ENCODE assay signal across 8 mouse cellular contexts in the genomic region with DNA sequence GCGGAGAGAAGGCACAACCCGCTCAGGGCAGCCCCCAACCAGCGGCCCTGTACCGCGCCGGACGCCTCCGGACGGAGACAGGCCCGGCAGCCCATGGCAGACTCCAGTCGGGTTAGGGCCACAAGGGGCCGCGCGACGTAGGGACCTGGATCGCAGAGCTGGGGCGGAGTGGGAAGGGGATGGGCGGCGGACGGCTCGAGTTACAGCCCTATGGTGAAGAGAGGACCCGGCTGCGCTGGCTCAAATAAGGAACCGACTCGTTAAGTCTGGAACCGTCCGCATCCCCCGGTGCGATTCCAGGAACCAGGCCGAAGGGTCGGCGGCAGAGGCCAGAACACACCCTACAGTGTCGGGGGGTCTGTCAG. TPM values are rescaled to one million over a fixed set of nuclear protein-coding genes. Genes with fewer than 3 reads are reported as not detected.
A peak's percentile ranks its signal among the peaks of the same experiment; 100 is the strongest.
DNase-seq lines count a peak whose midpoint lies in the region; ATAC-seq lines count a peak whose summit lies in the region.

TSS of gene Mmp23 (minus strand) at position 299 of the 365 bp plus-strand sequence.

- peak; percentile 69 for ATAC-seq in embryonic facial prominence, embryonic 15.5 days (ENCODE audit: insufficient number of reproducible peaks, low FRiP score, low TSS enrichment, low read depth)
- peak; percentile 60 for ATAC-seq in heart, embryonic 16.5 days (replicated peaks; ENCODE audit: extremely low read depth, insufficient read depth, low FRiP score)
- ATAC-seq in limb, embryonic 11.5 days (ENCODE audit: insufficient number of reproducible peaks, low FRiP score, low TSS enrichment, low read depth) = peak; percentile 50

- DNase-seq in right cerebral cortex, postnatal 4 days = peak; percentile 45
- no peak for DNase-seq in right cerebral cortex, adult 2 months (ENCODE audit: low spot score in 2 of 2)
- peak; percentile 83 for DNase-seq in limb, embryonic 11.5 days (ENCODE audit: low spot score)
- peak; percentile 78 for DNase-seq in midbrain, embryonic 10.5 days (ENCODE audit: low spot score)
- DNase-seq in testis, postnatal 14 days (ENCODE audit: low spot score) = peak; percentile 36
- no peak for DNase-seq in left cerebral cortex, adult 8-10 months (ENCODE audit: low spot score in 2 of 2)

- peak within 1 kb of the TSS; percentile 94 for H3K4me2 ChIP-seq in embryonic facial prominence, embryonic 15.5 days (replicated peaks)
- peak within 1 kb of the TSS; percentile 88 for H3K4me2 ChIP-seq in heart, embryonic 16.5 days (ENCODE audit: low read depth, low read length)
- peak within 1 kb of the TSS; percentile 77 for H3K4me2 ChIP-seq in limb, embryonic 11.5 days (ENCODE audit: low read depth, severe bottlenecking)

- H3K9me3 ChIP-seq in embryonic facial prominence, embryonic 15.5 days (replicated peaks) = no peaks in the 10 kb centered on the region
- H3K9me3 ChIP-seq in heart, embryonic 16.5 days (replicated peaks; ENCODE audit: control insufficient read depth, low read length) = no peaks in the 10 kb centered on the region
- no peaks in the 10 kb centered on the region for H3K9me3 ChIP-seq in limb, embryonic 11.5 days (ENCODE audit: control insufficient read depth, low read length)
- H3K9me3 ChIP-seq in midbrain, embryonic 10.5 days (replicated peaks) = no peaks in the 10 kb centered on the region

- peaks cover 40% of the 10 kb centered on the region for H3K4me1 ChIP-seq in embryonic facial prominence, embryonic 15.5 days
- peaks cover 36% of the 10 kb centered on the region for H3K4me1 ChIP-seq in heart, embryonic 16.5 days (ENCODE audit: control insufficient read depth, insufficient read depth, low read length)
- peaks cover 30% of the 10 kb centered on the region for H3K4me1 ChIP-seq in limb, embryonic 11.5 days (ENCODE audit: control insufficient read depth, insufficient read depth, low read length)
- H3K4me1 ChIP-seq in midbrain, embryonic 10.5 days = peaks cover 37% of the 10 kb centered on the region

- H3K27me3 ChIP-seq in embryonic facial prominence, embryonic 15.5 days = peaks cover 33% of the 10 kb centered on the region
- peaks cover 23% of the 10 kb centered on the region for H3K27me3 ChIP-seq in heart, embryonic 16.5 days (ENCODE audit: control insufficient read depth, insufficient read depth, low read length)
- H3K27me3 ChIP-seq in limb, embryonic 11.5 days (ENCODE audit: control insufficient read depth, insufficient read depth, low read length) = peaks cover 41% of the 10 kb centered on the region
- H3K27me3 ChIP-seq in midbrain, embryonic 10.5 days (ENCODE audit: low read depth, poor library complexity, severe bottlenecking) = peaks cover 77% of the 10 kb centered on the region

- peaks cover 56% of the 10 kb centered on the region for H3K36me3 ChIP-seq in embryonic facial prominence, embryonic 15.5 days
- H3K36me3 ChIP-seq in heart, embryonic 16.5 days (ENCODE audit: control insufficient read depth, insufficient read depth) = peaks cover 26% of the 10 kb centered on the region
- H3K36me3 ChIP-seq in limb, embryonic 11.5 days (ENCODE audit: control insufficient read depth, insufficient read depth, low read length) = peaks cover 22% of the 10 kb centered on the region
- peaks cover 56% of the 10 kb centered on the region for H3K36me3 ChIP-seq in midbrain, embryonic 10.5 days

- under 1% methylated on average over 33 of the region's 33 CpGs for WGBS in embryonic facial prominence, embryonic 15.5 days
- under 1% methylated on average over 33 of the region's 33 CpGs for WGBS in heart, embryonic 16.5 days
- WGBS in limb, embryonic 11.5 days = under 1% methylated on average over 33 of the region's 33 CpGs
- under 1% methylated on average over 33 of the region's 33 CpGs for WGBS in midbrain, embryonic 10.5 days

- peak within 1 kb of the TSS; percentile 51 for H3K4me3 ChIP-seq in embryonic facial prominence, embryonic 15.5 days (replicated peaks)
- H3K4me3 ChIP-seq in heart, embryonic 16.5 days (ENCODE audit: low read length) = peak within 1 kb of the TSS; percentile 61
- peak within 1 kb of the TSS; percentile 38 for H3K4me3 ChIP-seq in limb, embryonic 11.5 days (ENCODE audit: low read depth, low read length)
- peak within 1 kb of the TSS; percentile 59 for H3K4me3 ChIP-seq in midbrain, embryonic 10.5 days

- H3K9ac ChIP-seq in embryonic facial prominence, embryonic 15.5 days = peak within 1 kb of the TSS; percentile 37
- H3K9ac ChIP-seq in heart, embryonic 16.5 days (ENCODE audit: low read length) = peak within 1 kb of the TSS; percentile 81
- peak within 1 kb of the TSS; percentile 73 for H3K9ac ChIP-seq in limb, embryonic 11.5 days (ENCODE audit: low read length)

- peak within 1 kb of the TSS; percentile 60; the same call in 1 of the 2 replicates for H3K27ac ChIP-seq in embryonic facial prominence, embryonic 15.5 days (replicated peaks)
- peak within 1 kb of the TSS; percentile 79 for H3K27ac ChIP-seq in heart, embryonic 16.5 days (ENCODE audit: low read length)
- H3K27ac ChIP-seq in limb, embryonic 11.5 days (replicated peaks; ENCODE audit: low read depth, low read length) = no peak within 1 kb of the TSS
- peak within 1 kb of the TSS; percentile 79 for H3K27ac ChIP-seq in midbrain, embryonic 10.5 days (replicated peaks)

RNA-seq across cellular contexts. Expression of gene Mmp23, which starts in this region (rescaled TPM):
- 38.5 and 39.0 TPM in 2 replicates for polyA plus RNA-seq in embryonic facial prominence, embryonic 15.5 days (2015; fragmentation: Nextera tagmentation; extraction: Ambion mirVana)
- polyA plus RNA-seq in heart, embryonic 16.5 days (2015; fragmentation: Nextera tagmentation; extraction: Ambion mirVana) = 56.6 and 63.4 TPM in 2 replicates
- polyA plus RNA-seq in limb, embryonic 11.5 days (2014; fragmentation: Nextera tagmentation; extraction: Ambion mirVana) = 11.3 and 12.2 TPM in 2 replicates
- 4.7 TPM in 2 replicates for polyA plus RNA-seq in midbrain, embryonic 10.5 days (2016; fragmentation: Nextera tagmentation; extraction: Ambion mirVana)
- total RNA-seq in left cerebral cortex, adult 8-10 months (2022) = 1 to 10 TPM in 3 of 4 experiments, under 1 TPM in 1; 0.99 to 2.8 (median 2.1) TPM

Comparison
In these comparisons a context has a peak if more than half of its experiments do, and no peak if none do; other contexts are left out.
1. DNase-seq: peak in right cerebral cortex, postnatal 4 days (single experiment), limb, embryonic 11.5 days (single experiment), midbrain, embryonic 10.5 days (single experiment) and testis, postnatal 14 days (single experiment); none in right cerebral cortex, adult 2 months (0 of 2) and left cerebral cortex, adult 8-10 months (0 of 2).
2. Peak in every context shown above with its lines, with median percentiles within 50 percentile points of each other: ATAC-seq, H3K4me2 ChIP-seq, H3K4me3 ChIP-seq and H3K9ac ChIP-seq.